Mouse (Mus musculus) ES-CJ7 (cell line): Measurements from ENCODE around the gene H2afz.
A peak's percentile ranks its signal among the peaks of the same experiment; 100 is the strongest.
"Not testable (repeated sequence)": the region's sequence is repeated elsewhere in the genome, so short reads cannot be mapped to it uniquely, and the experiment has no call there.

Experiments
- DNase-seq: peaks from one replicate; pipeline ENCODE4 v3.0.0; 2011; ENCODE audit warnings: low read depth, low spot score

The H2afz gene

DNA sequence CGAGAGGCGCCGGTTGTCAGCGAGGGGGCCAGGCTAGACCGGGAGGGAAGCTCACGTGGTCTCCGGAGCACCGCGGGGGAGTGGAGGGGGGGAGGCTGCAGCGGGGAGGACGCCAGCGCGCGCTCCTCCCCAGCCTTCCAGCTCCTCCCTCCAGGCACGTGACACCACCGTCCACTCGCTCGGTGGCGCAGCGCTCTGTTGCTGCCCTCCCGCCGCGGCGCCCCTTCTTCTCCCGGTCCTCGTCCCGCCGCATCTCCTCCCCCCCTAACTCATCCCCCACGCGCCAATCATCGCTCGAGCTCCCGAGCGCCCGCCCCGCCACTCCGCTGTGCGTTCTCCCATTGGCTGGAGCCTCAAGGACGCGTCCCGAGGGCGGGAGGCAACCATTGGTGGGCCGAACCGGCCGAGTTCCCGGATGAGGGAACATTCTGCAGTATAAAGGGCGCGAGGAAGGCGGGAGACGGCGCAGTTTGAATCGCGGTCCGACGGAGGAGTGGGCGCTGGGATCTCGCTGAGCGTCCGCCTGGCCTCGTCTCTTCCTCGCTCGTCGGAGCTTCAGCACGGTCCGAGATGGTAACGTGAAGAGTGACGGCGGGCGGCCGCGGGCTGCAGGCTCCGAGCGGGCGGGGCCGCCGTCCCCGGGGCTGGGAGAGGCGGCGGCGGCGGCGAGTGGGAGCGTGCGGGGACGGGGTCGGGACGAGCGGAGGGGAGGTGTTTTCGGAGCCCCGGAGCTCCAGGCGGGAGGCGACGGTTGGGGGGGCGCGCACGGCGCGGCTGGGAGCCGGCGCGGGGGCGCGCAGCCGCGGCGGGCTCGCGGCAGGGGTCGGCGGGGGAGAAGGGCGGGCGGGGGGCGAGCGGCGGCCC is at the start of gene H2afz:
TSS of gene H2afz (plus strand) at position 364 of the 864 bp plus-strand sequence.
- peak; percentile 98 for DNase-seq

DNA sequence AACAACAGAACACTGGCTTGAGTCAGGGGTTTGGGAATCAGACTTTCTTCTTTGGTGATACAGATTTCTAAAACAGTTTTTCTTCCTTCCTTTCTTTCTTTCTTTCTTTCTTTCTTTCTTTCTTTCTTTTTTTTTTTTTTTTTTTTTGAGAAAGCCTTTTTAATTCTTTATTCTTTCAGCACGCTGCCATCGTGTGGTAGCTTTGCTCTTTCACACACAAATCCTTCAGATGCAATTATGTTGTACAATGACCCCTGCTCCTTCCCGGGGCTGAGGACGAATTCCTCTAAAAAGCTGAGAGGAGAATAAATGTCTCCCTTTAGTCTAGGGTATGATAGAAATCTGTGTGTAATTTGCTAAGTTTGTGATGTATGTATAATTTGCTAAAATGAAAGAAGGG is 45.6 kb upstream of the H2afz start:
- DNase-seq, result peak; percentile 42

DNA sequence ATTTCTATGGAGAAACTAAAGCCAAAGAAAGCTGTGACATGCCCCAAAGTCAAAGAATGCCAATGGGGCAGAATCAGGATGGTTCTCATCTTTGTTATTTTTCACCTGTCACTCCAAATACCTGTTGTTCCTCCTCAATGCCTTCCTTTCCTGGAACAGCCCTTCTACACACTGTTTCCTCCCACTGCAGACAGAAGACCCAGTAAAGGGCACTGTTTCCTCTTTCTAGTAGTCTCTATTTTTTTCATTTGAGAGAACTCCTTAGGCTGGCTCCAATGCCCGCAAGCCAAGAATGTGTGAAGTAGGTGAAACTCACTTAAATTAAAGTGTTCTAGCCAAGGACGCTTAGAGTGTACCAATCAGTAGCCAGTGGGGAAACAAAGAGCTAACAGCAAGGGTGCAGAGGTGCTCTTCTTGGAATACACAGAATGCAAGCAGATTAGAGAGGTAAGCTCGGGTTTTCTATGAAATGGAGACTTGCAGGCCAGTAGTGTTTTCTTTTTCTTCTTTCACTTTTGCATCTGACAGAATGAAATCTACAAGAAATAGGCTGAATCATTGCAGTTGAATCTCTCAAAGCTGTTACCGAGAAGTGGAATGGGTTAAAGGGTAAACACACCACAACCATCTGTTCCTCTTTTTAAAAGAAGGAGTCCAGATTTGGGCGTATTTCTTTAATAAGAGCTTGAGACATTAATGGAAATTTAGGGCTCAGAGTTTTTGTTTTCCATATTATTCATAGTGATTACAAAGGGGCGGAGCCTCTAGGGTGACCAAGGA is 43.4 kb upstream of the H2afz start:
- DNase-seq, result no peak

DNA sequence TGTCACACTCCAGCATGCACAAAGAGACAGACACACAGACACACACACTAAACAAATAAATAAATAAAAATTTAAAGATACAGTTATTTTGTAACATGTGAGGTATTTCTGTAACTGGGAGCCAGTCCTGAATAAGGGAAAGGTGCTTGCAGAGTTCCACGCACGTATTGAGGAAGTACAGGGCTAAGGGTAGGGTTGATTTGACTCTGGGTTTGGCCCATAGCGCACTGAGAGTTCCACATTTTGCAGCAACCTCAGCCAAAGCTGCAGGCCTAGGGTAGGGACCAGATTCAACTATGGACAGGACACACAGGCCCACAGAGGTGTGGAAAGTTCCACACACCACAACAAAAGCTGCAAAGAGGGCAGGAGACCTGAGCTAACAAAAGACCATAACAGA is 41.0 kb upstream of the H2afz start:
- DNase-seq, result no peak

DNA sequence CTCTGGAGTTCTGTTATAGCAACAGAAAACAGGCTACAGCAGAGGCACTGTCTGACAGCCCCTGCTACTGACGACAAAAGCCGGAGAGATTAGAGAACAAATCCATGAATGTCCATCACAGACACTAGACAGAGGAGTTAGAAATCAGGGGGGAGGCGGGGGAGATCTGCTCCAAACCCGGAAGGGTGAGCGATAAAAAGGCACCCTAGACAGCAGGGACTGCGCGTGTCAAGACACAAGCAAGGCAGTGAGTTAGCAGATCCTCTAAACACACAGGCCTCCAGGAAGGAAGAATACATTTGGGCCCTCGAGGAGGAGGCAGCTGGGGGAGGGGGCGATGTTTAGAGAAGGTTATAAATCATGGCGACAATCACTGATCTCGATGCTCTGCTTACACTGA is 36.6 kb upstream of the H2afz start:
- DNase-seq, result peak; percentile 44

DNA sequence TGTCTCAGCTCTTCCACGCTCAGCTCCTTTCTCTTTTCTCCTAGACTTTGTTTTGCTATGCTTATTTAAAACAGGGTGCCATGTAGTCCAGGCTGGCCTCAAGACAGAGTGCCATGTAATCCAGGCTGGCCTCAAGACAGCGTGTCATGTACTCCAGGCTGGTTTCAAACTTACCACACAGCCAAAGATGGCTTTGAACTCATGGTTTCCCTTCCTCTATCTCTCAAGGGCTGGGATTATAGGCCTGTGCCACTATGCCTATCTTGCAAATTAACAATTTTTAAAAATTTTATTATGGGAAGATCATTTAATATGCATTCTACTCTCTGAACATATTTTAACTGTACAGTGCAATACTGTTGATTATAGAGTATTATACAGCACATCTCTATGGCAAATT is 33.1 kb upstream of the H2afz start:
- DNase-seq, result no peak

DNA sequence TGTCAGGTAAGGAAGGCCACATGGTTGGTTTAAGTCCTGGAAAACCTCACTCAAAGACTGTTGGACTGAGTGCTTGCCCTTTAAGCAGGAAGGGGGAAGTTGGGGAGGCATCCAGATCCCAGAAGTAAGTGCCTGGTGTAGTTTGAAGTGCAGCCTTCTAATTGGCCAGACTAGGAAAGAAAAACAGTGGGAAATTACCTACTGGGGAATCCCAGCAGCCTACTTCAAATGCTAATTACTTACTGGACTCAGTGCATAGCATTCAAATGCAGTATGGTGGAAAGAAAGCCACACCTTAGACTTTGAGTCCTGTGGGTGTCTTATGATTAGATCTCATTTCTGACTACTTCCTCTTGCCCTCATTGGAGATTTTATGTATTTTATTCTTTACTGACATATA is 31.2 kb upstream of the H2afz start:
- peak; percentile 97 for DNase-seq

DNA sequence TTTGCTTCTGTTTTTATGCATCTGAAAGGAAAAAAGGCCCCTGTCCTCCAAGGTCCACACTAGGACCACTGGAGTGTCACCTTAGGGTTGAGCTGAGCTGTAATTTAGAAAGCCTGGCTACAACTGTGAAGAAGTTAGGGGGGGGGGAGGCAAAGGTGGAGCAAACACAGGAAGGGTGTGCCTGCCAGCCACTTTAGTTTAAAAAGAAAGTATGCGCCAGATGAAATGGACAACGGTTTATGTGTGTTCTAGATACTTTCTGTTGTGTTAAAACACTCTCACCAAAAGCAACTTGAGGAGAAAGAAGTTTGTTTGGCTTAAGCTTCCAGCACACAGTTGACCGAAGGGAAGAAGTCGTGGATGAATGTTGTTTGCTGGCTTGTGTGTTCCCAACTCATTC is 30.6 kb upstream of the H2afz start:
- peak; percentile 74 for DNase-seq

DNA sequence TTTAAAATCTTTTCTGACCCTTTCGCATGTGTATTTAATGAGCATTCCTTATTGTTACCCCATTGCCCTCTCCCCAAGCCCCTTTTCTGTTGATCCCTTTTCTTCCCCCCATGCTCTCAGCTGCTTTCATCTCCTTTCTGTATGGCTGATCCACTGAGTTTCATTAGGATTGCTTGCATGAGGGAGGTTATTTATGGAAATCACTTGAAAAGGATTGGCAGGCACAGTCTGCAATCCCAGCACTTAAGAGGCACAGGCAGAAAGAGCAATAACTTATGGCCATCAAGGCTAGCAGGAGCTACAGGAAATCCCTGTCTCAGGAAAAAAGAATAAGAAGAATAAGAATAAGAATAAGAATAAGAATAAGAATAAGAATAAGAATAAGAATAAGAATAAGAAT is 27.7 kb upstream of the H2afz start:
- no peak for DNase-seq

DNA sequence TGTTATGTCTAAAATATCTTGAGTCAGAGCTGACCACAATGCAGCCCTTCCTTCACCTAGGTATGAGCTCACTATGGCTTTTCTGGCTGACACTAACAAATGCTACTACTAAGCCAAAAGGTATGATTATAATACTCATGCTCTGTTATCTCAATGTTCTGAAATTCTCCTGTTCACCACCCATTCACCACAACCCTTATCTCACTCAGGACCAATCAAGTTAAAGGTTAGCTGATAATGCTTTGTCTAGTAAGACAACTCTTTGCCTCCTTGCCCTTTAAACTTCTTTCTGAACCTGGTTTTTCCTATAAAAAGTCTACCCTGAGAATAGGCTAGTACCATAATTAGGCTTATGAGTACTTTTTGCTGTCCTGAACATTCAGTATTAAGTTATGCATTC is 26.1 kb upstream of the H2afz start:
- no peak for DNase-seq

DNA sequence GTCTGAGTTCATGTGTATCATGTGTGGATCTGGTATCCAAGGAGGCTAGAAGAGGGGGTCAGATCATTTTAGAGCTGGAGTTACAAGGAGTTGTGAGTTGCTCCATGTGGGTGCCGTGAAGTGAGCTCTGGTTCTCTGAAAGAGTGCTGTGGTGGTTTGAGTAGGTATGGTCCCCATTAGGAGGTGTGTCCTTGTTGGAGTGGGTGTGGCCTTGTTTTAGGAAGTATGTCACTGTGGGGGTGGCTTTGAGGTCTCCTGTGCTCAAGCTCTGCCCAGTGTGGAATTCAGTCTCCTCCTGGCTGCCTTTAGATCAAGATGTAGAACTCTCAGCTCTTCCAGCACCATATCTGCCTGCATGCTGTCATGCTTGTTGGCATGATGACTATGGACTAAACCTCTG is 21.3 kb upstream of the H2afz start:
- DNase-seq, result peak; percentile 70

DNA sequence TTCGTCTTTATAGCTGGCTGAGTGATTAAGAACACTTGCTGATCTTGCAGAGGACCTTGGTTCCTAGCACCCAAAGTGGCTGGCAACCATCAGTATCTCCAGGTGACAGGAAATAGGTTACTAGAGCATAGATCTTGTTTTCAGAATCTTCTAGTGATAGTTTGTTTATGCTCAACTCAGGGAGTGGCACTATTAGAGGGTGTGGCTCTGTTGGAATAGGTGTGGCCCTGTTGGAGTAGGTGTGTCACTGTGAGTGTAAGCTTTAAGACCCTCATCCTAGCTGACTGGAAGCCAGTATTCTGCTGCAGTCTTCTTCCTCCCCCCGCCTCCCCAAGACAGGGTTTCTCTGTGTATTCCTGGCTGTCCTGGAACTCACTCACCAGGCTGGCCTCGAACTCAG is 20.0 kb upstream of the H2afz start:
- no peak for DNase-seq

DNA sequence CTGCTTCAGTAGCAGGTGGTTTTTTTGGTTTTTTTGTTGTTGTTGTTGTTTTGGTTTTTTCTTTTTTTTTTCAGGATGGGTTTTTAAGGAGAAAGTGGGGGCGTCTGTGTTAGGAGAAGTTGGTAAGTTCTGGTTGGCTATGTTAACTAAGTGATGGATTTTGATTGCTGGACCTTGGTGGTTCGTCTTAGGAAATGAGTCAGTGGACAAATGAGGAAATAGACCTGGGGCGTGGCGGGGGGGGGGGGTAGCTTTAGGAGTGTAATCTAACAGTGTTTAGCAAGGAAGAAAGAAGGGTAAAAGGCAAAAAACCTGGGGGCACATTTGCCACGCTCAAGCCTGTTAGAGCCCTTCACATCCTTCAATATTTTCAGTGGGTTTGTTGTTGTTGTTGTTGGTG is 17.7 kb upstream of the H2afz start:
- DNase-seq, result no peak

DNA sequence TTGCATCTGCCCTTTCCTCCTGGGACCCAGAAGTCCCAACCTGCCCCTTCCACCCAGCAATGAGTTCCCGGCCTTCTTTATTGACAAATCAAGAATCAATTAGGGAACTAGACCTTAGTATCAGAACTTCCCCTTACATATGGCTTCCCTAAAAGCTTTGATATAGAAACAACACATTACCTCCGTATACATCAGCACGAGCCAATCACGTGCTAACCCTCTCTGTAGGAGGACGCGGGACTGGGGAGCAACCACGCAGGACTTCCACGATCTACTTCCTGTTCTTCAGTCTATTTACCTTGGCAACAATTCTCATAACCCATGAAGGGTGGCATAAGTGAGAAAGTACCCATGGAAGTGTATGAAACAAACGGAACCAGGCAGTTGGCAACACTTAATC is 15.9 kb upstream of the H2afz start:
- no peak for DNase-seq

DNA sequence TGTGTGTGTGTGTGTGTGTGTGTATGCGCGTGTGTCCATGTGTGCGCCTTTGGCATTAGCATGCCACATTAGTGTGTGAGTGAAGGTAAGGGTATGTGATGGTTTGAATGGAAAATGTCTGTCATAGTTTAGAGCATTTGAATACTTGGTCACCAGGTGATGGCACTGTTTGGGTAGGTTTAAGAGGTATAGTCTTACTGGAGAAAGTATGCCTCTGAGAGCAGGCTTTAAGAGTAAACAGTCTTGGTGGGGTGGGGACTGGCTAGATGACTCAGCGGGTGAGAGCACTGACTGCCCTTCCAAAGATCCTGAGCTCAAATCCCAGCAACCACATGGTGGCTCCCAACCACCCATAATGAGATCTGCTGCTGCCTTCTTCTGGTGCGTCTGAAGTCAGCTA is 14.6 kb upstream of the H2afz start:
- DNase-seq, result peak; percentile 77

DNA sequence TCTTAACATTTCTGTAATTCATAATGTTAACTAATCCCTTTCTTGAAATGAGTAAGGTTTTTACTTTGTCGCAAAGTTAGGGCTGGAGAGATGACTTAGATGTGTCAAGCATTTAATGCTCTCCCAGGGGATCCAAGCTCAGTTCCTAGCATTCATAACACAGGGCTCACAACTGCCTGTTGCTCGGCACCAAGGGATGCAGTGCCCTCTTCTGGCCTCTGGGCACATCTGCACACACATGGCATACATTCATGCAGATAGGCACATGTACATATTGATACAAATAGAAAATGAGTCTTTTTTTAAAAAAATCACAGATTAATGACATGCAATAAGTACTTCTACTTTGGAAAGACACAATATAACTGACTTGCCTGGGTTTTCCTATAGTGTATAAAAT is 13.1 kb upstream of the H2afz start:
- DNase-seq, result peak; percentile 71

DNA sequence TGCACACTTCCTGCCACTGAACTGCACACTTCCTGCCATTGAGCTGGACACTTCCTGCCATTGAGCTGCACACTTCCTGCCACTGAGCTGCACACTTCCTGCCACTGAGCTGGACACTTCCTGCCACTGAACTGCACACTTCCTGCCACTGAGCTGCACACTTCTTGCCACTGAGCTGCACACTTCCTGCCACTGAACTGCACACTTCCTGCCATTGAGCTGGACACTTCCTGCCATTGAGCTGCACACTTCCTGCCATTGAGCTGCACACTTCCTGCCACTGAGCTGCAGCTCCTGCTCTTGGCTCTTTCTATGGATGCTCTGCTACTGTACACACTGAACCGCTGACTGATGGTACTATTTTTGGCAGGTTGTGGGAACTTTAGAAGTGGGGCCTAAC is 11.3 kb upstream of the H2afz start:
- DNase-seq, result not testable (repeated sequence)

DNA sequence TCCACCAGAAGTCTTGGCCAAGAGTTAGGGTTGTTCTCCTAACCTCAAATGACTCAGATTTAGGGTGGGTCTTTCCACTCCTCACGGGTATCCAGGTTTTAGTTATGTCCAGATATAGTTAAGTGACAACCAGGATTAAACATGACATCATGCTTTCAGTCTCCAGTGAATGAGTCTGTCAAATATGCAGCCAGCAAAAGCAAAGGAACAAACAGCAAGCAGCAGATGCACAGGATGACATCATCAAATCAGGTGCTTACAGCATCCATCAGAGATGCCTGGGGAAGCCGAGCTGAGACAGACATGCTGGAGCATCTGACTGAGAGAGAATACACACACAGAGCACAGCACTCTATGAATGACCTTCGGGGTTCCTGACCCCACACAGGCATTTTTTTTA is 9.0 kb upstream of the H2afz start:
- DNase-seq, result no peak

DNA sequence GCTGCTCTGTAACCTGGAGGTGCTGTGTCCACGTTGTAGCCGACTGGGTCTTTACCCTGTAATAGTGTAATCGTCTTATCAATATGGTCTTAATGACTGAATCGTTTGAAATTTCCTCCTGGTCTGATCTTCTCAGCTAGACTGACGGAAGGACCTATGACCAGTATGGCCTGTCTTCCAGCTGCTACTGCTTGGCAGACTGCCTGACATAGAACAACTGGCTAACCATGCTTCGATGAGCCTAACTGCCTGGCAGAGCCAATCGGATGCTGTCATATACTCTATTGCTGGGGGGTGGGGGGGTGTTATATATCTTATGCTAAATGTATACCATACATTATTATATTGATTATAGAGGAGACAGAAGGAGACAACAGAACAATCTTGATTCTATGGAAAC is 8.2 kb upstream of the H2afz start:
- DNase-seq, result no peak

DNA sequence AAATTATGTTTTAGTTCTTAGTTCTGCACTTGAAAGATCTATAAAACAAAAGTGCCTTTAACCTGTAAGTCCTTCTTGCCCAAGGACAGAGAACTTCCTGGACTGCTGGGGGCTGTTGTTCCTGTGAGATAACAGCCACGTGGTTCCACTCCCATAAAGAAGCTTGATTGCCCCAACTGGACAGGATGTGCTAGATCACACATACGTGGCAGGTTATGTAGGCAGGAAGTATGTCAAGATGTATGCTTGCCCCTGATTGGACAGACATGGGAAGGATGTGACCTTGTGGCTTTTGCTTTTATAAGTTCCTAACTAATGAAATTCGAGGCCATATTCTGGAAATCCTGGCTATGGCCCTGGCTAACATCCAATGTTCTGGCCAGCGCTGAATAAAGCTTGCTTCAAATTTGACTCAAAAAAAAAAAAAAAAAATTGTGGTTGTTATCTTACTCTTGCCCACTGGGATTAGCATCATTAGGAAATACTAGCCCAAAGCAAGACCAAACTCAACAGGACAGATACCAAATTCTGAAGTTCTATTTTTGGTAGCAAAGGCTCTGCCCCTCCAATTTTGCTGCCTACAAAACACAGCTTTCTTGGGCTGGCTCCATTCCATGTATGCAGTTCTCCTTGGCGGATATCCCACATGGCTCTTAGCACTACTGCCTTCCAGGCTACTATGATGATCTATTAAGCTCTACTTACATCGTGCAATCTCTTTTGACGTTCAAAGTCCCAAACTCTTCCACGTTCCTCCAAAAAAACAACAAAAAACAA is 3.7 kb upstream of the H2afz start:
- no peak for DNase-seq

DNA sequence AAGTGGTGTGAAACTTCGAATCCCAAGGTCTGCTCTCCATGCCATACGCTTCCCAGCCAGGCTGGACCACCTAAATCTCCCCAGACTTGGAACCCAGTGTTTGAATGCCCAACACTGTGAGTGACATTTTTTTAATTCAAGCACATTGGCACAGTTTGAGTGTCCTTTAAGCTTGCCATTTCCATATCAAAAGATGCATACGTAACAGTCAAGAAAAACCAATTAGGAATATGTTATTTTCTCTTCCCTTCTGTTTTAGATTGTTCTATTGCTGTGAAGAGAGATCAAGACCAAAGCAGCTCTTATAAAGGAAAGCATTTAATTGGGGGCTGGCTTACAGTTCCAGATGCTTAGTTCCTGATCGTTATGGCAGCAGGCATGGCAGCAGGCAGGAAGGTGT is 2.9 kb upstream of the H2afz start:
- no peak for DNase-seq

DNA sequence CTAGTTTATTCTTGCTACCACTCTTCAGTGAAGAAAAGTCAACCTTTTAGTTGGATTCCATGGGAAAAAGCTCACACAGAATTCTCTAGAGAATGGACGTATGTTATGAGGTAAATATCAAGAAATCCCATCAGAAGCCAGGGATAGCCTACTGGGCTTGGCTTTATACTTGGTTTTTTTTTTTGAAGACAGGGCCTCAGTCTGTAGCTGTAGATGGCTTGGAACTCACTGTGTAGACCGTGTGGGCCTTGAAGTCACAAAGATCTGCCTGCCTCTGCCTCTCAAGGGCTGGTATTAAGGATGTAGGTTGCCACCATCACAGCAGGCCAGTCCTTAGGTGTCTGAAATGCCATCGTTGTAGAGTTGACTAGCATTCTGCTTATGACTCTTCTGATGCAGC is 1.7 kb upstream of the H2afz start:
- no peak for DNase-seq
